Mouse (Mus musculus) kidney, adult 2 months (tissue): ENCODE measurements around the gene Cdip1. TPM values are rescaled to one million over a fixed set of nuclear protein-coding genes. Genes with fewer than 3 reads are reported as not detected.
A peak's percentile ranks its signal among the peaks of the same experiment; 100 is the strongest.

Experiments used
- DNase-seq: peaks from one replicate; pipeline ENCODE4 v3.0.0; 2021
- H3K27ac ChIP-seq: fragments of 200-500 bp; 2 replicates; pipeline ENCODE4 v1.5.1; 2012; ENCODE audit warnings: low read depth, low read length, control low read depth, inconsistent platforms; ENCODE audit not compliant: insufficient read depth
- H3K27me3 ChIP-seq: fragments of 200-500 bp; replicated peaks from 2 replicates; pipeline ENCODE4 v1.6.1; 2012; ENCODE audit warnings: mild to moderate bottlenecking, moderate library complexity, low read length, inconsistent platforms; ENCODE audit not compliant: control insufficient read depth, insufficient read depth
- H3K36me3 ChIP-seq: fragments of 200-500 bp; 2 replicates; pipeline ENCODE4 v1.6.1; 2012; ENCODE audit warnings: mild to moderate bottlenecking, moderate library complexity, low read length, inconsistent platforms; ENCODE audit not compliant: control insufficient read depth, insufficient read depth
- H3K4me1 ChIP-seq: fragments of 200-500 bp; 2 replicates; pipeline ENCODE4 v1.6.1; 2011; ENCODE audit warnings: low read length; ENCODE audit not compliant: control insufficient read depth, insufficient read depth
- H3K4me3 ChIP-seq: fragments of 200-500 bp; 2 replicates; pipeline ENCODE4 v1.5.1; 2011; ENCODE audit warnings: mild to moderate bottlenecking, low read depth, low read length, control low read depth; ENCODE audit not compliant: insufficient read depth
- CTCF ChIP-seq: fragments of 200-500 bp; conservative IDR thresholded peaks from 2 replicates; pipeline ENCODE4 v1.5.1; 2011; ENCODE audit warnings: low read depth, mild to moderate bottlenecking, control low read depth, low read length, moderate library complexity, mixed read lengths; ENCODE audit not compliant: insufficient read depth, insufficient read length
- POLR2A ChIP-seq: fragments of 200-500 bp; IDR thresholded peaks from one replicate; pipeline ENCODE4 v1.6.1; 2011; ENCODE audit warnings: low read depth, low read length, control low read depth
- WGBS: fragments of 180-500 bp; shearing (Covaris S2); methylation state at CpG from one replicate; pipeline ENCODE4 v1.1.7; 2018; 5-methylcytosine and 5-hydroxymethylcytosine counted together
- polyA plus RNA-seq: library from polyadenylated mRNA; depleted of rRNA; stranded (reverse); fragments of >200 nt; gene quantifications from 2 replicates; pipeline ENCODE4 v1.2.3, GENCODE M21; 2012; rRNA removed

The Cdip1 gene
- polyA plus RNA-seq = 83.2 and 105 TPM in 2 replicates

- Histone ChIP-seq H3K36me3 (no peaks in the 10 kb centered on the region), H3K27ac (peak within 1 kb of the TSS; percentile 96), H3K4me1 (peaks cover 12% of the 10 kb centered on the region; the same call in 1 of the 2 replicates), H3K4me3 (peak within 1 kb of the TSS; percentile 69), H3K27me3 (no peaks in the 10 kb centered on the region)
- peak; percentile 96 for DNase-seq
- under 1% methylated on average over 51 of the region's 51 CpGs for WGBS
- TF ChIP-seq CTCF (no peak), POLR2A (peak; percentile 10)
Measured at GRCm38 (mm10) chr16:4789810-4790559, at the start of gene Cdip1. Cdip1 (minus strand) TSS chr16:4790292.

DNA sequence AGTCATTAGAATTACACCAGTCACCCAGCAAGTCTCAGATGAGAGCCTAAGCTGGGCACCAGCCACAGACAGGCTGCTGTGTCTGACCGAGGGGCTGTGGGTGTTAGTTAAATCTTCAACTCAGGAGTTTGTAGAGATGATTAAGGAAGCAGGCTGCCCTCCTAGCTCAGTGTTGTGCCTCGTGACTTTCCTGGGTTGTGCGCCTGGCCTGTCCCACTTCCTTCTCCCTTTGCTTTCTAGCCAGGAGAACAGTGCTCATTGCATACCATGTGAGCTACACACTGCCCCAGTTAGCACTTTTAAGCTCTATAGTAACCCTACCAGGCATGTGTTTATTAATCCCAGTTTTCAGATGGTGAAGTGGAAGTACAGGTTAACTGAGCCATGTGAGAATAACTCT, 49.5 kb upstream of the Cdip1 start:
- H3K4me3 ChIP-seq = no peak overlapping the region
- H3K27me3 ChIP-seq = no peaks in the 10 kb centered on the region
- TF ChIP-seq CTCF = no peak
- no peak for TF ChIP-seq POLR2A
- no peak overlapping the region for H3K27ac ChIP-seq
- DNase-seq = no peak
- WGBS = 81% methylated on average over 3 of the region's 3 CpGs
- H3K4me1 ChIP-seq = no peaks in the 10 kb centered on the region
- no peaks in the 10 kb centered on the region for H3K36me3 ChIP-seq

- H3K27ac ChIP-seq = no peak overlapping the region
- DNase-seq = no peak
- TF ChIP-seq POLR2A = no peak
Measured at GRCm38 (mm10) chr16:4837631-4838030, 47.5 kb upstream of the Cdip1 start.

GRCm38 (mm10) chr16:4835191-4835590, 45.1 kb upstream of the Cdip1 start, which contains the start of gene 4930562C15Rik:
4930562C15Rik (plus strand) TSS chr16:4835416.
- Histone ChIP-seq H3K27me3 (no peaks in the 10 kb centered on the region), H3K27ac (no peak within 1 kb of the TSS), H3K4me3 (no peak within 1 kb of the TSS), H3K4me1 (no peaks in the 10 kb centered on the region), H3K36me3 (no peaks in the 10 kb centered on the region)
- peak; percentile 74 for DNase-seq
- whole genome bisulfite sequencing = 74% methylated on average over 3 of the region's 3 CpGs
- TF ChIP-seq POLR2A (no peak), CTCF (no peak)

More at GRCm38 (mm10) chr16:4837631-4838030, 47.5 kb upstream of the Cdip1 start:
- no peaks in the 10 kb centered on the region for H3K36me3 ChIP-seq
- H3K4me3 ChIP-seq = no peak overlapping the region
- 80% methylated on average over 3 of the region's 3 CpGs for WGBS
- H3K4me1 ChIP-seq = no peaks in the 10 kb centered on the region
- no peaks in the 10 kb centered on the region for H3K27me3 ChIP-seq

DNA sequence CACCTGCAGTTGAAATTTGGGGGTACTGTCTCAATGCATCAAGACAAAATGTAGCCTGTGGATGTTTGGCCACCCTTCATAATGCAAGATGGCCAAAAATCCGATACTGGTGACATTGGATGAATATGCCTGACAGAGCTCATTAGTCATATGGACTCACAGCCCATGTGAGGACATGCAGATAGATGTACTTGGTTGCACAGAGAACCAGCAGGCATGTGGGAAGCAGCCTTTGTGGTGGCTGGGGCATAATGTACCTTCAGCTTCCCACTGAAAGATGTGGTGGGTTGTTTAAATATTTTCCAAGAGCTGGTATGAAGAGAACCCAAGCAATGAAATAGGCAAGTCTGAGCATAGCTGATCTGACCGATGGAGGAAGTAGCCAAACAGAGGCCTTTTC, 43.8 kb upstream of the Cdip1 start:
- no peak for DNase-seq
- H3K27ac ChIP-seq = no peak overlapping the region
- H3K36me3 ChIP-seq = no peaks in the 10 kb centered on the region
- TF ChIP-seq CTCF (no peak), POLR2A (no peak)
- no peak overlapping the region for H3K4me3 ChIP-seq
- no peaks in the 10 kb centered on the region for H3K4me1 ChIP-seq
- WGBS = 79% methylated on average over 2 of the region's 2 CpGs
- H3K27me3 ChIP-seq = no peaks in the 10 kb centered on the region

- TF ChIP-seq POLR2A (no peak), CTCF (peak; percentile 39; the same call in 1 of the 2 replicates)
- Histone ChIP-seq H3K4me3 (no peak overlapping the region), H3K4me1 (no peaks in the 10 kb centered on the region), H3K36me3 (no peaks in the 10 kb centered on the region), H3K27ac (no peak overlapping the region), H3K27me3 (no peaks in the 10 kb centered on the region)
- WGBS = 54% methylated on average over 15 of the region's 15 CpGs
- no peak for DNase-seq
Measured at GRCm38 (mm10) chr16:4831650-4832419, 41.7 kb upstream of the Cdip1 start.

GRCm38 (mm10) chr16:4829271-4829900, 39.3 kb upstream of the Cdip1 start:
- no peaks in the 10 kb centered on the region for H3K36me3 ChIP-seq
- H3K27ac ChIP-seq = no peak overlapping the region
- WGBS = 76% methylated on average over 6 of the region's 6 CpGs
- no peaks in the 10 kb centered on the region for H3K27me3 ChIP-seq
- TF ChIP-seq POLR2A (no peak), CTCF (no peak)
- DNase-seq = no peak
- H3K4me3 ChIP-seq = no peak overlapping the region
- no peaks in the 10 kb centered on the region for H3K4me1 ChIP-seq
